Mouse (Mus musculus): ENCODE measurements around the gene Rcbtb2. TPM values are rescaled to one million over a fixed set of nuclear protein-coding genes. Genes with fewer than 3 reads are reported as not detected.
A peak's percentile ranks its signal among the peaks of the same experiment; 100 is the strongest.

The Rcbtb2 gene
- total RNA-seq, 2 experiments from 2014 or later = 40.6 to 44.4 TPM

DNA sequence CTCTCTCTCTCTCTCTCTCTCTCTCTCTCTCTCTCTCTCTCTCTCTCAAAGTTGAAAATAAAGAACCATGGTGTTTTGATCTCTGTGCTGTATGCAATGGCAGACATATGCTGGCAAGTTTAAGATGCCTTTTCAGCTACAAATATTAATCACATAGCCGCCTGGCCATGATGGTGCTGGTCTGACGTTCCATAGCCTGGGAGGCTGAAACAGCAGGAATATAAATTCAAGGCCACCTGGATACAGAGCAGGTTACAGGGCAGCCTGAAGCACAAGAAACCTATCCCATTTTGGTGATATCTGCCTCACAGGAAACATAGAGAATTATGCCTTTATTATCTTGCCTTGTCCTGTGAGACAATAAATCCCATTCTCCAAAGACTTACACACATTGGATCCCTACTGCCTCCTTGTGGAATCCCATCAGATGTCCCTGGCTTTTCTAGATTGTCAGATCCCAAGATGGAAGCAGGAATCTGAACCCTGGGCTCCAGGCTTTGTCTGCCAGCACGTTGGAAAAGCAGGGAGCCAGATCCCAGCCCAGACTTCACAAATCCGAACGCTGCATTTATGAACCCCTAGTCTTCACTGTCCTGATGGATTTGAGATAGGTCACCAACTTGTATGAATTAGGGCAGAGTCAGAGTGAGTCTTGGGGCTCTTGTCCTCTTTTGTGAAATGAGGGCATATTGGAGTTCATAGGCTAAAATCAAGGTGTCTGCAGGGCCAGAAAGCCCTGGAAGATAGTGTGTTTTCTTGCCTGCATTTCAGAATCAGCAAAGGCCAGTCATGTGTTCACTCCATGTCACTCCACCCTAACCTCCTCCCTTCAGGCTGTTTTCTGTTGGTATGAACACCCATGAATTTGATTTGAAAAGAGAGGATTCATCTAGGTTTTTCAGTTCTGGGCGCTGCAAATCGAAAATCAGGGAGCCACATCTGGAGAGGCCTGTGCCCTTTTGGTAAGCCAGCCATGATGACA lies 5.1 kb upstream of the Rcbtb2 start:
- no peak for DNase-seq

DNA sequence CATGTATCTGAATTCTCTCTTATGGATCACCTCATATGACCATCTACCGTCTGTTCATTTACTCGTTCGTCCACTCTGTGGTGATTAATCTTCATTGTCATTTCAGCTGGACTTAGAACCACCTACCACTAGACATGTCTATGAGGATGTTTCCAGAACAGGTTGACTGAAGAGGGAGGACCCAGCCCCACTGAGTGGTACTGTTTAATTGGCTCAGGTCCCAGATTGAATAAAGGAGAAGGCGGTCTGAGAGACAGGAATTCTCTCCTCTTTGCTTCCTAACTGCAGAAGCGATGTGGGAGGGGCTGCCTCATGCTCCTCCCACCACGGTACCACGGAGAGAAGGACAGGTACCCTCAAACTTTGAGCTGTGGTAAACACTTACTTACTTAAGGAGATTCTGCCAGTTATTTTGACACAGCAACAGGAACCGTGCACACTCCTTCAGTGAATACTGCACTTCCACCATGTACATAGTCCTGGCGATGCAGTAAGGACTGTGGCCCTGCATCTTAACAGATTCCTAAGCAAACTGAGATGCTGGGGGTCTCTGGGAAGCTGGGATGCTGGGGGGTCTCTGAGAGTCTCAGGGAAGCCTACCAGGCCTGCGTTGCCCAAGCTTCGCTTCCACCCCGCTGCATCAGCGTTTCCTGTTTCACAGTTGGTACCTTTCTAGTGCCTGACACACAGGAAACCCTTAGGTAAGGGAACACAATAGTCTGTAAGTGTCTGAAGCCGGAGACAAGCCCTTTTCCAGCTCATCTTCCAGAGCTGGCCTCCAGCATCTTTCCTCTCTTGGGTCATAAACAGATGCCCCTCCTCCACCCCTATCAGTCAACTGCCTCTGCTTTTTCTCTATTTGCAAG lies 4.1 kb upstream of the Rcbtb2 start:
- no peak for DNase-seq

DNA sequence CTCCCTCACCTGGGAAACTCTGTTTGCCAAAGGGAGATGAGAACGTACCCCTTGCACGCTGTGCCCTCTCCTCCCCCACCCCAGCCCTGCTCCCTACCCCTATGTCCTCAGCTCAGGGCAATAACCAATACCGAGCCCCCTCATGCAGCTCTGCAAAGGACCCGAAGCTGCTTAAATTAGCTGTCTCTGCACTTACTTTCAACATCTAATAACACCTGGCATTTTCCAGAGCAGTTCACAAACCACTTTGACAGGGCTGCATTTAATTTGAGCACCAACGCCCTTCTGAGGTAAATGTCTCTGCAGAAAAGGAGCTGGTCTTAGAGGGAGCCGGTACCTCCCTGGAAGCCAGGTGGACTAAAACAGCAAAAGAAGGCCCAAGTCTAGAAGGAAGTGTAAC lies 3.4 kb upstream of the Rcbtb2 start:
- no peak for DNase-seq

DNA sequence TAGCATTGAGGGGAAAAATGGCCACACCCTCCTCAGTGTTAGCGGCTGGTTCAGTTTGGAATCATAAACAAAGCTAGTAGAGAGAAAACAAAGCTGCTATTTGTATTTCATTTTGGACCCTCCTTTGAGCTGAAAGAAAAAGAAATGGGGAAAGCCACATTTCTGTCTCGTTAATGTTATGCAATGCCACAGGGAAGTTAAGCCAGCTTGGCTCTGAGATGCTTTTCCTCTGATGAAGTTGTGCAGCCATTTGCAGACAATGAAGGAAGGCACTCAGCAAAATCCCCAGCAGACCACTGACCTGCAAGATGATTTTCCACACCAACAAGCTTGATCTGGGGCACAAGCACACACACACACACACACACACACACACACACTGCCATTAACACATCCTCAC lies 2.9 kb upstream of the Rcbtb2 start:
- DNase-seq = no peak

DNA sequence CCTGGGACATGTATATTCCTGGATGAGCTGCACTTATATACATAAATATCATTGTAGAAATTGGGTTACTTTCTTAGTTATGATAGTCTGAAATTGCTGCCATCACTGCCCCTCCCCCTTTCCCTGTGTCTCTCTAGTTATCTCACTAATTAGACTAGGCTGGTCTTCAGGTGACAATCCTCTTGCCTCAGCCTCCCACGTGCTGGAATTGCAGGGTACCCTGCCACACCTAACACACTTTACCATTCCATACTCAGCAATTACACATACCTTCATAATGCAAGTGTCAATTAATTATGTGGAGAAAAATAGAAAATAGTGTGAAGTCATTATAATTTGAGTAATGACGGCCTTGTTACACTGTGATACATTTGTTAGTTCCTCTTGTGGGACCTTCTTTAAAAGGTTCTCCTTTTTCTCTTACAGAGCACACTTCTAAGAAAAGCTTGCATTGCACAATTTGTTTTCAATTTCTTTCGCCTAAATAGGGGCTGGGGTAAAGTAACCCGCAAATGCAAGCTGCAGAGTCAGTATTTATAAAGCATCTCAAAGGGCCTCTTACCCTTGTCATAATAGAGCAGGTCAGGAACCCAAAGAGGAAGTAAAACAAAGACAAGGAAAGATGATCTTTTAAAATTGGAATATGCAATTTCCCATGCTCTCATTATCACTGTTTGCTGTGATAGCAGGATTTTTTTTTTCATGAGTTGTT lies 470 bp upstream of the Rcbtb2 start:
- no peak for DNase-seq

DNA sequence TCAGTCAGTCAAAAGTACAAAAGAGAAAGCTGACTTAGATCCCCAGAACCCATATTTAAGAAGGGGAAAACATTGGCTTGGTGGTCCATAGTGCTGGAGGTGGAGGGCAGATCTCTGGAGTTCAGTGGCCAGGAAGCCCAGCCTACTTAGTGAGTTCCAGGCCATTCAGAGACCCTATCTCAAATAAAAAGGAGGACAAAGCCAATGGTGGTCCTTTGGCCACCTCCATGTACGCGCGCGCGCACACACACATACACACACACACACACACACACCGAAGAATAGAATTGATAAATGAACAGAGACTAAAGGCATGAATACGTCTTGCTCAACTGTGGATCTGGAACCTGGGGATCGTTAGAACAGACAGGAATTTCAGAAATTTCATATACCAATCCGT lies 544 bp downstream of the Rcbtb2 start:
- DNase-seq = no peak

DNA sequence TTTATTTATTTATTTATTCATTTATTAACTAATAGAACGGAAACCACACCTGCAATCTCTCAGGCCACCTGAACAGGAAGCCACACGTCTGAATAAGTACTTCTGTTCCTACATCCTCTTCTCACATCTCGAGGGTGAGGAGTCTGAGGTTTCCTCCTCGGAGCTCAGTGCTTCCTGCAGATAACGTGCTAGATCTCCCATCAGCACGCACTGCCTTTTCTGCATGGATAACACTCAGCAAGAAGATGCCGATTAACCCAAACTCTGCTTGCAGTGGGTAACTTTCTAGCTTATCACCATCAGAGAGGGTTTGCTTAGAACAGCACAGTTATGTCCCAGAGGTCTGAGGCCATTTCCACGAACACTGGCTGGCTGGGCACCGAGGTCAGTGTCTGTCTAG lies 949 bp downstream of the Rcbtb2 start:
- no peak for DNase-seq

DNA sequence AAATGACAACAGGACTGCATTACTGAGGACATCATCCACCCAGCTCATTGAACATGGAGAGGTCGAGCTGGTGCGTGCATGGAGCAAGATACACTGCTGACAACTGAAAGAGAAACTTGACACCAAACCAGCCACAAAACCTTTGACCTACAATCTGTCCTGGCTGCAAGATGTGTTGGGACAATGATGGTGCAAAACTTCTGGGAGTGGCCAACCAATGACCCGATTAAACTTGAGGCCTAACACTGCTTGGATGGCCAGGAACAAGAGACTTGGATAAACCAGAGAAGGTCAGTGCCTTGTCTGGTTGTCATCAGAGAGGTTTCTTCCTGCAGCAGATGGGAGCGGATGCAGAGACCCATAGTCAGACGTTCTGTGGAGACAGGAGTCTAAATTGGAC lies 7.7 kb downstream of the Rcbtb2 start:
- DNase-seq = no peak

GRCm38 (mm10) chr14:73131856-73132410 lies 9.1 kb downstream of the Rcbtb2 start:
- DNase-seq = no peak

DNA sequence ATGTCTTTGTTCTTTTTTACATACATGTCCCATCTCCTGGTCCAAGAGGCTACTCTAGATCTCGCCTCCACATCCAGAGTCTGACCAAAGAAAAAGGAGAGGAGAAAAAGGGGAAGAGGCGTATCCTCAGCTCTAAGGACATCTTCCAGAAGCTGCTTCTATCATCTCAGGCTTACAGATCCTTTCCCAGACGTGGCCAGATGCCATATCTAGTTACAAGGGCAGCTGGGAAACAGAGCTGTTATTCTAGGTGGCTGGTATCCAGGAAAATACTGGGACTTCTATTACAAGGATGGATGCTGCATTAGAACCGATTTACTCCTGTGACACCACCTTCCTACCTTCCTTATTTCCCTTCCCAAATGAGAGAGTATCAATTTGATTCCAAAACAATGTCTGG lies 9.9 kb downstream of the Rcbtb2 start:
- peak; percentile 26 for DNase-seq

GRCm38 (mm10) chr14:73137234-73137633 lies 14.4 kb downstream of the Rcbtb2 start:
- DNase-seq = no peak

GRCm38 (mm10) chr14:73138483-73138882 lies 15.6 kb downstream of the Rcbtb2 start:
- no peak for DNase-seq

DNA sequence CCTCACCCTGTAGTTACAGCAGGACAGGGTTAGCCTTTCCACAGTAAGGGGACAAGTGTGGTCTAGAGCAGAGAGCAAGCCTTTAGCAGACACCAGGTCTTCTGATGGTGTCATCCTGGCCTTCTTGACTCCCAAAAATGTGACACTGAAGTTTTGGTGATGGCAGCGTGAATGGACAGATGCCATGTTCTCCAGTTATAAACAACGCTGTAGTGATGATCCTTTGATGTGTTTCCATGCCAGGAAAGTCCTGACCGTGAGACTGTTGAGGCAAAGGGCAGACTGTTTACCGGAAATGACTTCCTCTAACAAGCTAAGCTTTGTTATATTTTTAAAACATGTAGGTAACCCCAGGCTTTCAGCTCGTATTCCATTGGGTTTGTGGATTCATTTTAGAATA lies 17.0 kb downstream of the Rcbtb2 start:
- no peak for DNase-seq

GRCm38 (mm10) chr14:73141800-73142199 lies 19.0 kb downstream of the Rcbtb2 start:
- DNase-seq = no peak

- no peak for DNase-seq
Observed at GRCm38 (mm10) chr14:73142421-73142895, 19.6 kb downstream of the Rcbtb2 start.

GRCm38 (mm10) chr14:73142896-73143709 lies 20.3 kb downstream of the Rcbtb2 start:
- DNase-seq = peak; percentile 85

DNA sequence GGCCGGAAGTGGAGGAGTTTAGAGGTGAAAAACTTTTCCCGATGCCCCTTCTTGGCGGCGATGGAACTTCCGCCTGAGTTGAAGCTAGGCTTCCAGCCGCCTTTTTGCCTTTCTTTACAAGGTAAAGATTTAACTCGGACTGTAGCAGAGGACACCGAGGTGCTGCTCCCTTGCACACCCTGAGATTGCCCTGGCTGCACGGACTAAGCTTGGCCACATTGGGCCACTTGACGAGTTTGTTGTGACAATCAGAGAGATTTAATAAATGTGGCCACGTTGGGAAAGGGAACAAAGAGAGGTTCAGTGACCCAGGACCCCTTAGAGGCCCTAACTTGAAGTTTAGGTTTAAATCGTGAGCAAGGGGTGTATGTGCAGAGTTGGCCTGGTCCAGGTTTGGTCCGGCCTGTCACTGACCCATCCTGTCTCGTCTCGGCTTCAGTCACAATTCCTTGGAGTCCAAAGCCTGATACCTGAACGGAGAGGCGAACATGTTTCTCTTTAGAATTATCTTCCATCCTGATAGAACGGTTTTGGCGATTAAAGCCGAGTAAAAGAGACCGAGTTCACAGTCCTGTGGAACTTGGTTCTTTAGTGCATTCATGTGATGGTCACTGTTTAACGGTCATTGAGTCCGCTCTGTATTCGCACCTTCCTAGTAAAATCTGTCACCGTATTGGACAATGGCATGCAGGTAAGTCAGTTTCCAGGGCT lies 21.0 kb downstream of the Rcbtb2 start:
- DNase-seq = no peak

DNA sequence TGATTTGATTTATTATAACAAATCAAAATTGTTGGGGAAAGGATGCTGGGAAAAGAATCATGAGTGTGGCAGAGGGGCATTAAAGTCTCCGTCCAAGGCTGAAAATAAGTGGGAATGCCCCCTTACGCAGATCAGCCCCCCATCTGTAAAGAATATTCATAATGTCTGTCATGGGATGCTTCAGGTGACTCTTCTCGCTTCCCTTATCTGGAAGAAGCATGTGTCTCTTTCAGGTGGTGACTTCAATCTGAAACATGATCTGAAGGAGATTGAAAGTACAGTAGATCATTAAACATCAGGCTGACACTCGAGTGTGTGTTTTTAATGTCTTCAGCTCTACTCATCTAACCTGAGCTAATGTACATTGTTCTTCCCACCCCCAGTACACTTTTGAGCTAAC lies 22.7 kb downstream of the Rcbtb2 start:
- no peak for DNase-seq

- no peak for DNase-seq
Observed at GRCm38 (mm10) chr14:73146721-73147120, 23.9 kb downstream of the Rcbtb2 start.

DNA sequence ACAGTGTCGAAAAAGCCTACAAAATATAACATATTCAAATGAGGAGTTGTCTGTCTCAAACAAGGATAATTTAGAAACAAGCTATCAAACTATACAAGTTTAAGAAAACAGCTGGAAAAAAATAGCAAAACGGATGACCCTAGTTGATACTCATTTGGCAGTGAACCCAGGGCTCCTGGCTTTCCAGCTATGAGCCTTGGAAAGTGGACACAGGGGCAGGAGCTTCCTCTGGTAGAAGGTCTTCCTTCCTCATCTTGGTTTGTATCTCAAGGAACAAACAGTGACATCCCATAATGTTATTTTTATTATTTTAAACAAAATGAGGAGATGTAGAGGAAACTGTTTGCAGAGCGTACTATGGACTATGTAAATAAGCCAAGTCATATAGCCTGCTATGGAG lies 25.3 kb downstream of the Rcbtb2 start:
- no peak for DNase-seq

DNA sequence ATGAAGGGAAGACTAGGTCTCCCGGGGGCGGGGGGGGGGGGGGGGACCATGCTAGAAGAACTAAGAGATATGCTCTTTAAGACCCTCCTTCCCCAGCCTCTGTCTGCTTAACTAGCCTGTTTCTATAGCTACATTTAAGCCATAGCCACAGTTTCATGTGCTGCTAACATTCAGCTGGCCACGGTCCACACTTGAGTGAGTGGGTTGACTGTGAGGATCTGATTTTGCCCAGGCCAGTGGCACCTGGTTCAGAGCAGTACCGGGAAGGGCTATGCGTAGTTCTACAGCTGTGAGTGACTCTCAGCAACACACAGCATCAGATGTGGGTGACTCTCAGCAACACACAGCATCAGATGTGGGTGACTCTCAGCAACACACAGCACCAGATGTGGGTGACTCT lies 38.5 kb downstream of the Rcbtb2 start:
- no peak for DNase-seq
